Mouse (Mus musculus) embryonic facial prominence, embryonic 13.5 days (tissue): ENCODE data around the gene Atp1a3. TPM values are rescaled to one million over a fixed set of nuclear protein-coding genes. Genes with fewer than 3 reads are reported as not detected.

Source experiments
- ATAC-seq: fragments of 200-750 bp; cut with Nextera tagmentation; 2 replicates; pipeline ENCODE4 v1.8.0; 2017; ENCODE audit warnings: low read depth; ENCODE audit not compliant: insufficient number of reproducible peaks, insufficient read depth, low FRiP score, low TSS enrichment
- H3K27ac ChIP-seq: fragments of 300-500 bp; sonication (generic); 2 replicates; pipeline ENCODE4 v1.5.1; 2015; ENCODE audit warnings: moderate library complexity, mild to moderate bottlenecking, inconsistent platforms
- H3K27me3 ChIP-seq: fragments of 300-500 bp; sonication (generic); 2 replicates; pipeline ENCODE4 v1.6.1; 2015; ENCODE audit warnings: mild to moderate bottlenecking, inconsistent platforms
- H3K36me3 ChIP-seq: fragments of 300-500 bp; sonication (generic); 2 replicates; pipeline ENCODE4 v1.6.1; 2015; ENCODE audit warnings: mild to moderate bottlenecking, inconsistent platforms
- H3K4me1 ChIP-seq: fragments of 300-500 bp; sonication (generic); 2 replicates; pipeline ENCODE4 v1.6.1; 2015; ENCODE audit warnings: inconsistent platforms
- H3K4me2 ChIP-seq: fragments of 300-500 bp; sonication (generic); 2 replicates; pipeline ENCODE4 v1.6.1; 2015; ENCODE audit warnings: moderate library complexity, mild to moderate bottlenecking, inconsistent platforms
- H3K4me3 ChIP-seq: fragments of 300-500 bp; sonication (generic); 2 replicates; pipeline ENCODE4 v1.5.1; 2015; ENCODE audit warnings: mild to moderate bottlenecking, inconsistent platforms
- H3K9ac ChIP-seq: fragments of 300-500 bp; sonication (generic); 2 replicates; pipeline ENCODE4 v1.6.1; 2015; ENCODE audit warnings: mild to moderate bottlenecking, inconsistent platforms
- H3K9me3 ChIP-seq: fragments of 300-500 bp; sonication (generic); 2 replicates; pipeline ENCODE4 v1.6.1; 2016; ENCODE audit warnings: inconsistent platforms
- WGBS: fragments of 180-500 bp; shearing (Covaris S2); methylation state at CpG from one replicate; pipeline ENCODE4 v1.1.7; 2015; ENCODE audit warnings: mixed read lengths; 5-methylcytosine and 5-hydroxymethylcytosine counted together
- polyA plus RNA-seq: library from polyadenylated mRNA; unstranded; fragments of >200 nt; fragmentation: Nextera tagmentation; extraction: Ambion mirVana; gene quantifications from 2 replicates; pipeline ENCODE4 v1.2.1, GENCODE M21; 2015

Gene Atp1a3
- polyA plus RNA-seq, 1 experiment from 2014 or later: 2.3 TPM

DNA sequence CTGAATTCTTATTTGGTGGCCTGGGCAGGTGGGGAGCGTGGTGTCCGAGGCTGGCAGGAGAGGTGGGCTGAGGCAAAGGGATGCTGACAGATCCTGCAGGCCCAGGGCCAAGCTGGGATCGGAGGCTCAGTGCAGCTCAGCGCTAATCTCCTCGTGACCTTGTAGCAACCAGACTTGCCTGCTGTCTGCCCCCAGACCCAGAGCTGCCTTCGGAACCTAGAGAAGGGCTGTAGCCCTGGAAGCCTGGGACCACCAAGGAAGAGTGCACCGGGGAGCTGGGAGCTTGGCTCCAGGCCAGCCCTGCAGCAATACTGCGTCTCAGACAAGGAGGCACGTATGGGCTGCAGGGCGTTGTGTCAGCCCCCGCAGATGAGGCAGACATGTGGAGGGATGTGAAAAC, 2.5 kb downstream of the Atp1a3 start:
- H3K27me3 ChIP-seq: peaks cover 56% of the 10 kb centered on the region
- H3K9ac ChIP-seq: no peak overlapping the region
- H3K4me3 ChIP-seq: no peak overlapping the region
- no peak overlapping the region for H3K27ac ChIP-seq
- H3K4me2 ChIP-seq: no peak overlapping the region
- peaks cover 24% of the 10 kb centered on the region for H3K4me1 ChIP-seq
- WGBS: 31% methylated on average over 11 of the region's 11 CpGs
- ATAC-seq: no peak
- H3K36me3 ChIP-seq: no peaks in the 10 kb centered on the region
- no peaks in the 10 kb centered on the region for H3K9me3 ChIP-seq

DNA sequence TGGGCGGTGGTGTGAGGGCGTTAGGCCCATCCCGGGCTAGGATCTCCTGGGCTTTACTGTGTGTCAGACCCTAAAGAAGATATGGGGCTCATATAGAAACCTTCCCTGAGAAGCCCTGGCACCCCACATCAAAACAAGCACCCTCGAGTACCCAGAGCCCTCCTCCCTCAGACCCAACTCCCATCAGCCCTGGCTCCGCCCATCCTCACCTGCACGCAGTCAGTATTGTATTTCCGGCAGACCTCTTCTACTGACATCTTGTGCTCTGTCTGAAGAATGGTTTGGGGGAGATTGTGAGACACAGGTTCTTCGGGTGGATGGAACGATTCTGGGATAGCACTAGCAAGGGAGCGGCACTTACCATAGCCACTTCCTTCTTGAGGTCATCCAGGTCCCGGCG, 5.0 kb downstream of the Atp1a3 start:
- no peaks in the 10 kb centered on the region for H3K9me3 ChIP-seq
- H3K4me1 ChIP-seq: peaks cover 19% of the 10 kb centered on the region
- no peak for ATAC-seq
- 76% methylated on average over 12 of the region's 12 CpGs for WGBS
- H3K36me3 ChIP-seq: no peaks in the 10 kb centered on the region
- peaks cover 30% of the 10 kb centered on the region for H3K27me3 ChIP-seq
- H3K4me3 ChIP-seq: no peak overlapping the region
- H3K27ac ChIP-seq: no peak overlapping the region
- no peak overlapping the region for H3K9ac ChIP-seq
- H3K4me2 ChIP-seq: no peak overlapping the region

DNA sequence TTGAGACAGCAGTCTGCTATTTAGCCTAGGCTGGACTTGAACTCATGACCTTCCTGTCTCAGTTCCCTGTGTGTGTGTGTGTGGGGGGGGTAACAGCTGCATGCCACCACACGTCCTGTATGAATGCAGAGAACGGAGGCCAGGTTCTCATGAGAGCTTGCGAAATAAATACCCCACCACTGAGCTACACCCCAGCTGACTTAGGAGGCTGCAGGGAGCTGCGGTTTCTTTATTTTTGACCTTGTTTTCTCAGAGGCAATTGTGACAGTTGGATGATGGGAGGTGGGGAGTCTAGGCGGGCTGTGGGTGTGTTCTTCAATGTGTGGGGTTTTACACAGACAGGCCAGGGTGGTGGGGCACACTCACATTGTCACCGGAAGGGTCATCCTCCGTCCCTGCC, 5.5 kb downstream of the Atp1a3 start:
- peaks cover 25% of the 10 kb centered on the region for H3K27me3 ChIP-seq
- H3K4me1 ChIP-seq: peaks cover 14% of the 10 kb centered on the region
- no peaks in the 10 kb centered on the region for H3K36me3 ChIP-seq
- 67% methylated on average over 7 of the region's 7 CpGs for WGBS
- H3K27ac ChIP-seq: no peak overlapping the region
- no peak overlapping the region for H3K9ac ChIP-seq
- H3K4me2 ChIP-seq: no peak overlapping the region
- ATAC-seq: no peak
- no peaks in the 10 kb centered on the region for H3K9me3 ChIP-seq
- H3K4me3 ChIP-seq: no peak overlapping the region

DNA sequence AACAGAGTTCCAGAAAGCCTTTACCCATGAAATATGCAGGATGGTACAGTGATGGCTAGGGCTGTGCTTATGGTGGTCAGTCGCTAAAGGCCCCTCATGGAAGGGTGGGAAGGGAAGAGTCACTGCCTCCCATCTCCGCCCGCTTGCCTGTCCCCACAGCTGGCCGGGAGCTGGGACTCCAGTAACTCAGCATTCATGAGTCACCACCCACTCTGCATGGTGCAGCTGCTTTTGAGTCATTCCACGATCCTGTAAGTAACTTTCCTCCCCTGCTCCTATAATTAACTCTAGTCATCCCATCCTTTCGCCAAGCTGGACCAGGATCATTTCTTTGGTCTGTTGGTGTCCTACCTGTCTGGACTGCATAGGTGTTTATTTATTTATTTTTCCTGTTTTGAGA, 12.7 kb downstream of the Atp1a3 start:
- Histone ChIP-seq H3K4me2 (no peak overlapping the region), H3K27me3 (peaks cover 4% of the 10 kb centered on the region; the same call in 1 of the 2 replicates), H3K4me1 (no peaks in the 10 kb centered on the region), H3K27ac (no peak overlapping the region), H3K36me3 (no peaks in the 10 kb centered on the region), H3K9ac (no peak overlapping the region), H3K9me3 (no peaks in the 10 kb centered on the region), H3K4me3 (no peak overlapping the region)
- WGBS: 71% methylated on average over 6 of the region's 6 CpGs
- ATAC-seq: no peak

DNA sequence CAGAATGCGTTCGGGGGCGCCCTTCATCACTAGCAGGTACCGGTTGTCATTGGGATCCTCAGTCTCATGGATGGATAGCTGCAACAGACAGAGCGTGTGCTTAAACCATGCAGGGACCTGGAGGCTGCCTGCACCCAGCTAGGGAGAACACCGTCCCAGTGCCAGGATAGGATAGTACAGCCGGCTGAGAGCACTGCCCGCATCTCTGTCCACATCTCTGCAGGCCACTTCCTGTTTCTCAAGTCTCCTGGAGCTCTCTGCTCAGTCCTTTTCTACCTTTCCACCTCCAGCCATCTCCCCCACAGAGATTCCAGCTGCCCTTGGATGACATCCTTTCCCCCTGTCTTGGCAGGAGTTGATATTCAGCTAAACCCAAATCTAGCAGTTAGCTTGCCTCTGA, 15.3 kb downstream of the Atp1a3 start:
- no peaks in the 10 kb centered on the region for H3K4me1 ChIP-seq
- no peaks in the 10 kb centered on the region for H3K9me3 ChIP-seq
- H3K27ac ChIP-seq: no peak overlapping the region
- no peak for ATAC-seq
- peaks cover 4% of the 10 kb centered on the region; the same call in 1 of the 2 replicates for H3K27me3 ChIP-seq
- H3K36me3 ChIP-seq: no peaks in the 10 kb centered on the region
- WGBS: 77% methylated on average over 8 of the region's 8 CpGs
- no peak overlapping the region for H3K4me2 ChIP-seq
- no peak overlapping the region for H3K9ac ChIP-seq
- H3K4me3 ChIP-seq: no peak overlapping the region

DNA sequence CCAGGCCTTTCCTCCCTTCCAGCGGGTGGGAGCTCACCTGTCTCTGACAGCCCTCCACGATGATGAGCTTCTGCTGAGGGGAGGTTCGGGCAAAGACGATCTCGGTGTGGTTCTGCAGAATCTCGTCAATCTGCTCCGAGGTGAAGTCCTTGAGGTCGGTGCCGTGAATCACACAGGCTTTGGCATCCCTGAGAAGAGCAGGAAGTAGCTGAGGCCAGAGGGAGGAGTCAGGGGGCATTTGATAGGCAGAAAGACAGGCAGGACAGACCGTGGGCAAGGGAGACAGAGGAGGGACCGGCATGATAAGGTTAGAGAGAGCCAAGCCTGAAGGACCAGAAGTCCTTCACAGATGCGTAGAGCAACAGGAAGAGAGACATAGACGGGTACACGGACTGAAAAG, 17.8 kb downstream of the Atp1a3 start:
- peaks cover 2% of the 10 kb centered on the region; the same call in 1 of the 2 replicates for H3K9me3 ChIP-seq
- ATAC-seq: no peak
- H3K27ac ChIP-seq: no peak overlapping the region
- H3K36me3 ChIP-seq: no peaks in the 10 kb centered on the region
- peaks cover under 1% of the 10 kb centered on the region; the same call in 1 of the 2 replicates for H3K27me3 ChIP-seq
- H3K4me1 ChIP-seq: no peaks in the 10 kb centered on the region
- 86% methylated on average over 14 of the region's 14 CpGs for WGBS
- H3K4me2 ChIP-seq: no peak overlapping the region
- no peak overlapping the region for H3K9ac ChIP-seq
- H3K4me3 ChIP-seq: no peak overlapping the region

DNA sequence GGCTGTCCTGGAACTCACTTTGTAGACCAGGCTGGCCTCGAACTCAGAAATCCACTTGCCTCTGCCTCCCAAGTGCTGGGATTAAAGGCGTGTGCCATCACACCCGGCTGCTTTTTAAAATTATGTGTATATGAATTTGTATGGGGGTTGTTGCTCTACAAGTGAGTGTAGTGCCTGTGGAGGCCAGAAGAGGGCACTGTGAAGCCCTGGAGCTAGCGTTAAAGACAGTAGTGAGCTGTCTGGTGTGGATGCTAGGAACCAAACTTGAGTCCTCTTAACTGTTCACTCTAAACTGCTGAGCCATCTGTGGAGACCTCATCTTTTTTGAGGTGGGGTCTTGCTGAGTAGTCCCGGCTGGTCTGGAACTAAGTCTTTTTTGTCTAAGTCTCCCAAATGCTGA, 20.0 kb downstream of the Atp1a3 start:
- H3K27ac ChIP-seq: no peak overlapping the region
- H3K4me2 ChIP-seq: no peak overlapping the region
- no peak for ATAC-seq
- WGBS: 69% methylated on average over 5 of the region's 5 CpGs
- H3K9ac ChIP-seq: no peak overlapping the region
- no peaks in the 10 kb centered on the region for H3K36me3 ChIP-seq
- H3K9me3 ChIP-seq: peaks cover 2% of the 10 kb centered on the region; the same call in 1 of the 2 replicates
- no peak overlapping the region for H3K4me3 ChIP-seq
- no peaks in the 10 kb centered on the region for H3K27me3 ChIP-seq
- H3K4me1 ChIP-seq: no peaks in the 10 kb centered on the region

DNA sequence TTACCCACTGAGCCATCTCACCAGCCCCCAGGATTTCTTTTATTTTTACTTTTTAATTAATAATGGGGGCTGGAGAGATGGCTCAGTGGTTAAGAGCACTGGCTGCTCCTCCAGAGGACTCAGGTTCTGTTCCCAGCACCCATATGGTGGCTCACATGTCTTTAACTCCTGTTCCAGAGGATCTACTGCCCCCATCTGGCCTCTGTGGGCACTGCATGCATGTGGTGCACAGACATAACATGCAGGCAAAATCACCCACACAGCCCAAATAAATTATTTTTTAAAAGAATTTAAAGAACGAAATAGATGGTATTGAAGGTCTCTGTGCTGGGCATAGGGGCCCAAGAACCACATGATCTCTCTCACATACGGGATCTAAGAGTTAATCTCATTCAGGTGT, 21.5 kb downstream of the Atp1a3 start:
- 85% methylated on average over 2 of the region's 2 CpGs for whole genome bisulfite sequencing
- H3K4me3 ChIP-seq: no peak overlapping the region
- H3K9me3 ChIP-seq: peaks cover 2% of the 10 kb centered on the region; the same call in 1 of the 2 replicates
- no peaks in the 10 kb centered on the region for H3K27me3 ChIP-seq
- no peak overlapping the region for H3K27ac ChIP-seq
- no peak overlapping the region for H3K9ac ChIP-seq
- no peak for ATAC-seq
- H3K4me1 ChIP-seq: no peaks in the 10 kb centered on the region
- H3K36me3 ChIP-seq: no peaks in the 10 kb centered on the region
- no peak overlapping the region for H3K4me2 ChIP-seq

DNA sequence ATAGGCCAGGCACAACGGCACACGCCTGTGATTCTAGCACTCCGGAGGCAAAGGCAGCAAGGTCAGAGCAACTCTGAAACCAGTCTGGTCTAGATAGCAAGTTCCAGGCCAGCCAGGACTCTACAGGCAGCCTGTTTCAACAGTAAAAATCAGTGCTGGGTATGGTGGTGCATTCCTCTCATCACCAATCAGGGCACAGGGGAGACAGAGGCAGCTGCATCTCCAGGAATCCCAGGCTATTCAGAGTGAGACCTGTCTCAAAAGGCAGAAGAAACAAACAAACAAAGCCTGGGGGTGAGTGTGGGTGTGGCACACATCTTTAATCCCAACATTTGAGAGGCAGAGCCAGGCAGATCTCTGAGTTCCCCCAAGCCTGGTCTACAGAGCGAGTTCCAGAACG, 22.4 kb downstream of the Atp1a3 start:
- 86% methylated on average over 5 of the region's 5 CpGs for WGBS
- H3K4me1 ChIP-seq: no peaks in the 10 kb centered on the region
- H3K4me2 ChIP-seq: no peak overlapping the region
- no peak overlapping the region for H3K9ac ChIP-seq
- ATAC-seq: no peak
- H3K27me3 ChIP-seq: no peaks in the 10 kb centered on the region
- H3K36me3 ChIP-seq: no peaks in the 10 kb centered on the region
- H3K9me3 ChIP-seq: peaks cover 2% of the 10 kb centered on the region; the same call in 1 of the 2 replicates
- no peak overlapping the region for H3K4me3 ChIP-seq
- no peak overlapping the region for H3K27ac ChIP-seq

DNA sequence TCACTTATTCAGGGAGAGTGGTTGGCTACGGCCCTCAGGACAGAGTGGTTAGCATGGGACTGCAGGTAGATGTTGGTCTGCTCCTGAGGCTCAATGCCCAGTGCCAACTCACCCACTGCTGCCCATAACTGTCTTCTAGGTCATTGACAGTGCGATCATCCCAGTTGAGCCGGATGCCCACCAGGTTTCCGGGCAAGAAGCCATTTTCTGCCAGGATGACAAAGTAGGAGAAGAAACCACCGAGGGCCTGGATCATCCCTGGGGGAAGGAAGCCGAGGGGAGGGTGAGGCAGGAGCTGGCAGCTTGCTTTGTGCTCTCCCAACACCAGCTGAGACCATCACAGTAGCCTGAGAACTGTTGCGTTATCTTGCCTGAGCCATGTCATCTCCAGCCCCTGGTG, 25.3 kb downstream of the Atp1a3 start:
- WGBS: 78% methylated on average over 7 of the region's 7 CpGs

DNA sequence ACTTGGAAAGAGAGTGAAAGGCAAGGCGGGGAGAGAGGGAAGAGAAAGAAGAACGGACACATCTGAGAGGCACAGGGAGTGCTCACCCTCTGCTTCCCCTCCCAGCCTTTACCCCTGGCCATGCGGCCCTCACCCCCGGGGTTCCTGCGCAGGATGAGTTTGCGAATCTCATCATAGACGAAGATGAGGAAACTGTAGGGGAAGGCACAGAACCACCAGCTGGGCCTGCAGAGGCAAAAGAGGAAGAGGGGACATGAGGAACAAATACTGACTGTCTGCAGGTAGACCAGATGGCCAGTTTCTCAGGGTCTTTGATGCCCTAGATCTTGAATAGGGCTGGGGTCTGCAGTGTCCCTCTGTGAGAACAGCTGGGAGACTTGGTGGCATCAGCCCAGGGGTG, 27.0 kb downstream of the Atp1a3 start:
- WGBS: 86% methylated on average over 7 of the region's 7 CpGs
- Histone ChIP-seq H3K27me3 (no peaks in the 10 kb centered on the region), H3K4me3 (no peak overlapping the region), H3K36me3 (no peaks in the 10 kb centered on the region), H3K9ac (no peak overlapping the region), H3K27ac (no peak overlapping the region), H3K4me1 (no peaks in the 10 kb centered on the region), H3K4me2 (no peak overlapping the region), H3K9me3 (no peaks in the 10 kb centered on the region)
- ATAC-seq: no peak

More for the DNA sequence above, 25.3 kb downstream of the Atp1a3 start:
- Histone ChIP-seq H3K4me1 (no peaks in the 10 kb centered on the region), H3K36me3 (no peaks in the 10 kb centered on the region), H3K4me2 (no peak overlapping the region), H3K9me3 (peaks cover 2% of the 10 kb centered on the region; the same call in 1 of the 2 replicates), H3K27ac (no peak overlapping the region), H3K27me3 (no peaks in the 10 kb centered on the region), H3K9ac (no peak overlapping the region), H3K4me3 (no peak overlapping the region)
- ATAC-seq: no peak

DNA sequence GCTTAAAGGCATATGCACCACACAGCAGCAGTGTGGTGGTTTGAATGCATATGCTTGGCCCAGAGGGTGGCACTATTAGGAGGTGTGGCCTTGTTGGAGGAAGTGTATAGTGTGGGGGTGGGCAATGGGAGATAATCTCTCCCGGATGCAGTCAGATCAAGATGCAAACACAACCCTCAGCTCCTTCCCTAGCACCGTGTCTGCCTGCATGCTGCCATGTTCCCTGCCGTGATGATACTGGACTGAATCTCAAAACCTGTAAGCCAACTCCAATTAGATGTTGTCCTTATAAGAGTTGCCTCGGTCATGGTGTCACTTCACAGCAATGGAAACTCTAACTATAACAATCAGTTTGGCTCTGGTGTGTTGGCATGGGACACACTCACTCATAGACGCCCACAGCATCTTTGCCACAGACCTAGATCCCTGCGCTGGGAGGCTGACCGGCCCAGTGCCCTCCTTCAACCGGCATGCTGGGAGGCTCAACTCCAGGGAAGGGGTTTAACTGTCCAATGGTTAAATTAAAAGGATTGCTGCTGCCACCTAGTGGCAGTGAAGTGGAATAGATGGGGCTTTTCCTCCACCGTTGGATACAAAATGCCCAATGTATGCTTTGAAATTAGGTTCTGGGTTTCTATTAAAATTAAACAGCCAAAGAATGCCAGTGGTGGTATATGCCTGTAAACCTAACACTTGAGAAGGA, 30.7 kb downstream of the Atp1a3 start:
- no peaks in the 10 kb centered on the region for H3K9me3 ChIP-seq
- no peak overlapping the region for H3K27ac ChIP-seq
- H3K4me3 ChIP-seq: no peak overlapping the region
- H3K4me2 ChIP-seq: no peak overlapping the region
- no peaks in the 10 kb centered on the region; the same call in 1 of the 2 replicates for H3K36me3 ChIP-seq
- no peak overlapping the region for H3K9ac ChIP-seq
- ATAC-seq: no peak
- H3K4me1 ChIP-seq: peaks cover 11% of the 10 kb centered on the region; the same call in 1 of the 2 replicates
- 27% methylated on average over 9 of the region's 9 CpGs for WGBS
- H3K27me3 ChIP-seq: no peaks in the 10 kb centered on the region
